Mouse (Mus musculus) embryonic fibroblast, embryonic 13.5 days (primary cell): Measurements from ENCODE around the gene Brinp1. TPM values are rescaled to one million over a fixed set of nuclear protein-coding genes. Genes with fewer than 3 reads are reported as not detected.

ENCODE experiments used
- H3K27ac ChIP-seq: 2 replicates; pipeline ENCODE4 v1.5.1; 2012; ENCODE audit warnings: low read length, control low read depth, inconsistent platforms; ENCODE audit not compliant: insufficient read depth
- H3K4me1 ChIP-seq: 2 replicates; pipeline ENCODE4 v1.6.1; 2011; ENCODE audit warnings: low read length; ENCODE audit not compliant: control insufficient read depth, insufficient read depth
- H3K4me3 ChIP-seq: 2 replicates; pipeline ENCODE4 v1.5.1; 2011; ENCODE audit warnings: mild to moderate bottlenecking, control low read depth, low read length; ENCODE audit not compliant: insufficient read depth
- CTCF ChIP-seq: IDR thresholded peaks from 2 replicates; pipeline ENCODE4 v1.5.1; 2011; ENCODE audit warnings: mild to moderate bottlenecking, control low read depth, low read length, moderate library complexity, borderline replicate concordance; ENCODE audit not compliant: insufficient read depth
- POLR2A ChIP-seq: IDR thresholded peaks from 2 replicates; pipeline ENCODE4 v1.6.1; 2011; ENCODE audit warnings: low read depth, mild to moderate bottlenecking, control low read depth, low read length, moderate library complexity
- polyA plus RNA-seq: library from polyadenylated mRNA; stranded (reverse); fragments of >200 nt; gene quantifications from 2 replicates; pipeline ENCODE4 v1.2.4, GENCODE M21; 2011; ENCODE audit warnings: low read depth; ENCODE audit not compliant: missing spikeins, insufficient read length

The Brinp1 gene
- polyA plus RNA-seq, 1 experiment = 5.8 TPM

- TF ChIP-seq POLR2A (no peak), CTCF (no peak)
- no peaks in the 10 kb centered on the region for H3K4me1 ChIP-seq
- no peak overlapping the region for H3K4me3 ChIP-seq
- no peak overlapping the region for H3K27ac ChIP-seq
Measured at GRCm38 (mm10) chr4:68765772-68766573, 188.2 kb downstream of the Brinp1 start.

GRCm38 (mm10) chr4:68764937-68765336, 189.3 kb downstream of the Brinp1 start:
- no peaks in the 10 kb centered on the region for H3K4me1 ChIP-seq
- no peak overlapping the region for H3K4me3 ChIP-seq
- H3K27ac ChIP-seq = no peak overlapping the region
- TF ChIP-seq POLR2A (no peak), CTCF (no peak)

- no peaks in the 10 kb centered on the region for H3K4me1 ChIP-seq
- no peak overlapping the region for H3K4me3 ChIP-seq
- no peak for TF ChIP-seq CTCF
- TF ChIP-seq POLR2A = no peak
- no peak overlapping the region for H3K27ac ChIP-seq
Measured at GRCm38 (mm10) chr4:68720983-68721382, 233.2 kb downstream of the Brinp1 start.
